Mouse (Mus musculus): Measurements from ENCODE around the gene Tex50. TPM values are rescaled to one million over a fixed set of nuclear protein-coding genes. Genes with fewer than 3 reads are reported as not detected.
A peak's percentile ranks its signal among the peaks of the same experiment; 100 is the strongest.

The Tex50 gene
- total and polyA plus RNA-seq, 3 experiments, result not detected

GRCm38 (mm10) chr1:161142531-161143159 lies 16.5 kb downstream of the Tex50 start, which contains the start of gene Ankrd45:
TSS of gene Ankrd45 (plus strand) at chr1:161142691.
- no peak for DNase-seq (ENCODE audit: extremely low read depth)
- Histone ChIP-seq H3K27me3 (replicated peaks) (no peaks in the 10 kb centered on the region), H3K36me3 (replicated peaks in 1 of 2; ENCODE audit: control insufficient read depth in 1 of 2, insufficient read depth in 1 of 2, low read length in 1 of 2) (no peaks in the 10 kb centered on the region), H3K4me1 (ENCODE audit: control insufficient read depth in 1 of 2, insufficient read depth in 2 of 2) (peaks cover 3 to 8% of the 10 kb centered on the region in 2 experiments; a peak in 3 of 4 replicates), H3K4me2 (ENCODE audit: insufficient read depth, low read depth, poor library complexity, severe bottlenecking) (no peak within 1 kb of the TSS), H3K9me3 (replicated peaks; ENCODE audit: low read length) (peaks cover 3% of the 10 kb centered on the region), H3K4me3 (replicated peaks in 1 of 3; ENCODE audit: low read depth in 2 of 3, low read length in 2 of 3, poor library complexity in 1 of 3) (no peak within 1 kb of the TSS), H3K27ac (ENCODE audit: insufficient read depth, low read depth) (no peak within 1 kb of the TSS), H3K9ac (ENCODE audit: insufficient read depth, low read depth) (no peak within 1 kb of the TSS), H3K79me2 (replicated peaks; ENCODE audit: control insufficient read depth, extremely low read depth, insufficient read depth, poor library complexity, severe bottlenecking) (no peaks in the 10 kb centered on the region)
- in situ Hi-C loops (cut with MboI; ENCODE audit: low pct_ligation_motif_present, low pct_unique_long_range_greater_than_20kb, low sequenced_read_pairs), result no loop called here
- dilution Hi-C loops (cut with MboI; ENCODE audit: extremely low pct_ligation_motif_present, extremely low pct_unique_long_range_greater_than_20kb, low sequenced_read_pairs), result no loop called here
- TF ChIP-seq POLR2A (IDR thresholded peaks at IDR 0.05; ENCODE audit: low read depth, low read length) (no peak), E2F4 (IDR thresholded peaks at IDR 0.05; ENCODE audit: insufficient replicate concordance, low read depth, low read length) (no peak), BHLHE40 (IDR thresholded peaks at IDR 0.05; ENCODE audit: low read depth, low read length) (no peak), HCFC1 (IDR thresholded peaks at IDR 0.05; ENCODE audit: low read depth, low read length) (no peak)

- H3K4me2 ChIP-seq (ENCODE audit: insufficient read depth, low read depth, poor library complexity, severe bottlenecking), result no peak overlapping the region
- H3K27ac ChIP-seq (ENCODE audit: insufficient read depth, low read depth), result no peak overlapping the region
- H3K4me3 ChIP-seq (replicated peaks in 1 of 3; ENCODE audit: low read depth in 2 of 3, low read length in 2 of 3, poor library complexity in 1 of 3), result no peak overlapping the region
- no peaks in the 10 kb centered on the region for H3K79me2 ChIP-seq (replicated peaks; ENCODE audit: control insufficient read depth, extremely low read depth, insufficient read depth, poor library complexity, severe bottlenecking)
- peak; percentile 24 for DNase-seq (ENCODE audit: extremely low read depth)
- peaks cover 3% of the 10 kb centered on the region for H3K9me3 ChIP-seq (replicated peaks; ENCODE audit: low read length)
- H3K27me3 ChIP-seq (replicated peaks), result no peaks in the 10 kb centered on the region
- peaks cover 3 to 8% of the 10 kb centered on the region in 2 experiments; a peak in 3 of 4 replicates for H3K4me1 ChIP-seq (ENCODE audit: control insufficient read depth in 1 of 2, insufficient read depth in 2 of 2)
- no peak overlapping the region for H3K9ac ChIP-seq (ENCODE audit: insufficient read depth, low read depth)
- TF ChIP-seq NELFE (IDR thresholded peaks at IDR 0.05; ENCODE audit: low read depth, low read length), result no peak
- no peak for TF ChIP-seq MAX (IDR thresholded peaks at IDR 0.05; ENCODE audit: low read length)
- no peak for TF ChIP-seq ZKSCAN1 (IDR thresholded peaks at IDR 0.05; ENCODE audit: borderline replicate concordance, low read depth, low read length)
- no peak for TF ChIP-seq MXI1 (IDR thresholded peaks at IDR 0.05; ENCODE audit: low read depth, low read length)
- no peak for TF ChIP-seq GABPA (IDR thresholded peaks at IDR 0.05; ENCODE audit: insufficient replicate concordance, low read depth, low read length)
- no peak for TF ChIP-seq USF2 (conservative IDR thresholded peaks at IDR 0.05; ENCODE audit: low read depth, low read length)
- TF ChIP-seq SMC3 (IDR thresholded peaks at IDR 0.05; ENCODE audit: low read depth, low read length), result no peak
- no peak for TF ChIP-seq ZNF384 (IDR thresholded peaks at IDR 0.05; ENCODE audit: low read depth, low read length)
- no peak for TF ChIP-seq PAX5 (IDR thresholded peaks at IDR 0.05; ENCODE audit: low read length)
- no peak for TF ChIP-seq CHD2 (IDR thresholded peaks at IDR 0.05; ENCODE audit: low read length)
- no peak for TF ChIP-seq NRF1 (IDR thresholded peaks at IDR 0.05; ENCODE audit: low read depth, low read length)
- TF ChIP-seq IRF4 (IDR thresholded peaks at IDR 0.05; ENCODE audit: low read depth, low read length), result no peak
- TF ChIP-seq RCOR1 (conservative IDR thresholded peaks at IDR 0.05; ENCODE audit: low read depth, low read length), result no peak
- TF ChIP-seq POLR2AphosphoS2 (IDR thresholded peaks at IDR 0.05; ENCODE audit: low read depth, low read length), result no peak
- TF ChIP-seq E2F4 (IDR thresholded peaks at IDR 0.05; ENCODE audit: insufficient replicate concordance, low read depth, low read length), result no peak
- no peak for TF ChIP-seq MEF2A (IDR thresholded peaks at IDR 0.05; ENCODE audit: borderline replicate concordance, low read depth, low read length)
- dilution Hi-C loops (cut with MboI; ENCODE audit: extremely low pct_ligation_motif_present, extremely low pct_unique_long_range_greater_than_20kb, low sequenced_read_pairs) (no loop called here), in situ Hi-C loops (cut with MboI; ENCODE audit: low pct_ligation_motif_present, low pct_unique_long_range_greater_than_20kb, low sequenced_read_pairs) (no loop called here)
- H3K36me3 ChIP-seq (replicated peaks in 1 of 2; ENCODE audit: control insufficient read depth in 1 of 2, insufficient read depth in 1 of 2, low read length in 1 of 2), result no peaks in the 10 kb centered on the region
Observed at GRCm38 (mm10) chr1:161140026-161140762, 18.9 kb downstream of the Tex50 start.

Data from CH12.LX (cell line).